Comparison of ENCODE assay signal across 9 mouse cellular contexts in the genomic region with DNA sequence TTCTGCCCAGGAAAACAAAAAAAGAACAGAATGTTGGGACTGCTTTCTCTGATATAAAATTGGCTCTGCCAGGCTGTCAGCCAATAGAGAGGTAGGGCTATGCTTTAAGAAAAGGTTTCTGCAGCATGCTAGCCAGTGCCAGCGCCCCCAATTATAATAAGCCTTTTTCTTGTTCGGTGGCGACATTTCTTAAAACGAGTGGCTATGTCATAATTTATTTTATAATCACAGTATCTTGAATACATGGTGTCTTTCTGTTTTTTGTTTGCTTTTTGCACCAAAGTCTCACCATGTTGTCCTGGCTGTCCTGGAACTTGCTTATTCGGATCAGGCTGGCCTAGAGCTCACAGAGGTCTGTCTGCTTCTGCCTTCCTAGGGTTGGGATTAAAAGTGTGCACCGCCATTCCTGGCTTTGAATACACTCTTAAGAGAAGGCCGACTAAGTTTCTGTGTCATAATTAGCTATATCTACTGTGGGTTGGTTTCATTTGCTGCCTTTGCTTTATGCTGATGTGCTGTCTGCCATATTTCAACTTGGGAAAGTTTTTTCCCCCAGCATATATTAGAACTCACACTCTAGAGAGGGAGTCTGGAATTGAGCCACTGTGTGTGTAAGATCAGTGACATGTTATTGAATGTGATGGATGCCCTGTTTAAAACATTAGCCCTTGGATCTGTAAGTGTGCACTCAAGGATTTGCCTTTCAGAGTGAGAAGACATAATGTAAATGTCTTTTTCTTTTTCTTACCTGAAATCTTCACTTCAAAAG. TPM values are rescaled to one million over a fixed set of nuclear protein-coding genes. Genes with fewer than 3 reads are reported as not detected.
DNase-seq lines count a peak whose midpoint lies in the region; ATAC-seq and TF ChIP-seq lines count a peak whose summit lies in the region.
"Had no signal": no experiment of that assay in that cellular context is flagged by ENCODE, and none has a peak within 500 bp of the region (broad histone marks: within the 10 kb centered on the region; RNA-seq: fewer than 3 reads in every experiment).

No protein-coding gene starts in this region.

- no peak for ATAC-seq in midbrain, embryonic 11.5 days (ENCODE audit: low FRiP score)
- no peak for ATAC-seq in CD4-positive, CD25-positive, alpha-beta regulatory T cell, adult 4 months

- TF ChIP-seq POLR2A in kidney, adult 2 months (IDR thresholded peaks at IDR 0.05; ENCODE audit: low read depth, low read length) = no peak

- H3K9ac ChIP-seq in midbrain, embryonic 11.5 days (ENCODE audit: low read length) = peak overlapping the region; percentile 90

- peak overlapping the region; percentile 92 for H3K4me3 ChIP-seq in kidney, adult 2 months (ENCODE audit: insufficient read depth, low read depth, low read length)
- peak overlapping the region; percentile 87 for H3K4me3 ChIP-seq in hindbrain, embryonic 10.5 days
- H3K4me3 ChIP-seq in midbrain, embryonic 11.5 days (ENCODE audit: low read depth, low read length) = peak overlapping the region; percentile 89

- H3K9me3 ChIP-seq in hindbrain, embryonic 10.5 days = no peaks in the 10 kb centered on the region
- H3K9me3 ChIP-seq in midbrain, embryonic 11.5 days (ENCODE audit: control insufficient read depth, low read length) = no peaks in the 10 kb centered on the region

- H3K27me3 ChIP-seq in kidney, adult 2 months (replicated peaks; ENCODE audit: control insufficient read depth, insufficient read depth, low read length) = no peaks in the 10 kb centered on the region
- H3K27me3 ChIP-seq in hindbrain, embryonic 10.5 days (ENCODE audit: insufficient read depth, poor library complexity, severe bottlenecking) = no peaks in the 10 kb centered on the region
- no peaks in the 10 kb centered on the region for H3K27me3 ChIP-seq in midbrain, embryonic 11.5 days (ENCODE audit: control insufficient read depth, insufficient read depth, low read length)

- peak overlapping the region; percentile 91 for H3K27ac ChIP-seq in kidney, adult 2 months (ENCODE audit: insufficient read depth, low read depth, low read length)
- no peak overlapping the region for H3K27ac ChIP-seq in hindbrain, embryonic 10.5 days
- no peak overlapping the region for H3K27ac ChIP-seq in midbrain, embryonic 11.5 days (ENCODE audit: low read depth, low read length)

- no peak for DNase-seq in kidney, adult 2 months
- no peak for DNase-seq in kidney, adult 11 months
- DNase-seq in MN1 (ENCODE audit: low spot score) = peak; percentile 26
- DNase-seq in hindbrain, embryonic 10.5 days (ENCODE audit: low spot score) = no peak
- DNase-seq in midbrain, embryonic 11.5 days (ENCODE audit: low spot score, missing footprints) = no peak
- DNase-seq in urinary bladder, postnatal 36 days (ENCODE audit: low spot score in 2 of 2) = no peak
- no peak for DNase-seq in right cerebral cortex, postnatal 14 days
- DNase-seq: thymus, postnatal 36 days had no signal

- 37% methylated on average over 7 of the region's 7 CpGs for WGBS in kidney, adult 2 months
- 58% methylated on average over 7 of the region's 7 CpGs for WGBS in hindbrain, embryonic 10.5 days
- WGBS in midbrain, embryonic 11.5 days = 51% methylated on average over 7 of the region's 7 CpGs

- TF ChIP-seq CTCF in kidney, adult 2 months (conservative IDR thresholded peaks at IDR 0.05; ENCODE audit: insufficient read depth, insufficient read length, low read depth, low read length) = no peak

- no peaks in the 10 kb centered on the region; the same call in 1 of the 2 replicates for H3K36me3 ChIP-seq in kidney, adult 2 months (ENCODE audit: control insufficient read depth, insufficient read depth, low read length)
- H3K36me3 ChIP-seq in hindbrain, embryonic 10.5 days = peaks cover 15% of the 10 kb centered on the region
- no peaks in the 10 kb centered on the region for H3K36me3 ChIP-seq in midbrain, embryonic 11.5 days (ENCODE audit: control insufficient read depth, insufficient read depth, low read length)

- peaks cover 23% of the 10 kb centered on the region for H3K4me1 ChIP-seq in kidney, adult 2 months (ENCODE audit: control insufficient read depth, insufficient read depth, low read length)
- H3K4me1 ChIP-seq in hindbrain, embryonic 10.5 days (replicated peaks) = peaks cover 35% of the 10 kb centered on the region
- peaks cover 17% of the 10 kb centered on the region for H3K4me1 ChIP-seq in midbrain, embryonic 11.5 days (ENCODE audit: control insufficient read depth, insufficient read depth, low read length)

- H3K4me2 ChIP-seq in midbrain, embryonic 11.5 days = peak overlapping the region; percentile 73

RNA-seq across cellular contexts. Expression of gene Rnf115, which starts 1.4 kb away (rescaled TPM):
- polyA plus RNA-seq in kidney, adult 2 months (2012; rRNA removed) = 20.7 and 23.5 TPM in 2 replicates
- polyA plus RNA-seq in hindbrain, embryonic 10.5 days (2016; fragmentation: Nextera tagmentation; extraction: Ambion mirVana) = 63.8 and 64.2 TPM in 2 replicates
- 90.3 and 98.8 TPM in 2 replicates for polyA plus RNA-seq in midbrain, embryonic 11.5 days (2014; fragmentation: Nextera tagmentation; extraction: Ambion mirVana)
- 10 to 100 TPM; 42.2 to 45.5 TPM for polyA plus RNA-seq in CD4-positive, CD25-positive, alpha-beta regulatory T cell, adult 4 months (2017; shearing (Covaris generic))

RNA-seq across cellular contexts. Expression of gene Polr3c, which starts 1.4 kb away (rescaled TPM):
- polyA plus RNA-seq in kidney, adult 2 months (2012; rRNA removed) = 32.2 and 34.6 TPM in 2 replicates
- polyA plus RNA-seq in hindbrain, embryonic 10.5 days (2016; fragmentation: Nextera tagmentation; extraction: Ambion mirVana) = 44.4 and 45.3 TPM in 2 replicates
- polyA plus RNA-seq in midbrain, embryonic 11.5 days (2014; fragmentation: Nextera tagmentation; extraction: Ambion mirVana) = 35.7 and 41.6 TPM in 2 replicates
- polyA plus RNA-seq in CD4-positive, CD25-positive, alpha-beta regulatory T cell, adult 4 months (2017; shearing (Covaris generic)) = 10 to 100 TPM; 59.7 to 80.3 TPM

RNA-seq across cellular contexts. Expression of gene Nudt17, which starts 20.5 kb away (rescaled TPM):
- 2.0 and 3.6 TPM in 2 replicates for polyA plus RNA-seq in kidney, adult 2 months (2012; rRNA removed)
- polyA plus RNA-seq in hindbrain, embryonic 10.5 days (2016; fragmentation: Nextera tagmentation; extraction: Ambion mirVana) = 17.1 and 19.4 TPM in 2 replicates
- 14.4 and 16.3 TPM in 2 replicates for polyA plus RNA-seq in midbrain, embryonic 11.5 days (2014; fragmentation: Nextera tagmentation; extraction: Ambion mirVana)
- polyA plus RNA-seq in CD4-positive, CD25-positive, alpha-beta regulatory T cell, adult 4 months (2017; shearing (Covaris generic)) = 1 to 10 TPM in 1 of 2 experiments, under 1 TPM in 1; 0.87 to 1.9 TPM

RNA-seq across cellular contexts. Expression of gene Pias3, which starts 32.6 kb away (rescaled TPM):
- polyA plus RNA-seq in kidney, adult 2 months (2012; rRNA removed) = 21.0 and 23.2 TPM in 2 replicates
- polyA plus RNA-seq in hindbrain, embryonic 10.5 days (2016; fragmentation: Nextera tagmentation; extraction: Ambion mirVana) = 46.2 and 48.3 TPM in 2 replicates
- polyA plus RNA-seq in midbrain, embryonic 11.5 days (2014; fragmentation: Nextera tagmentation; extraction: Ambion mirVana) = 26.8 and 29.2 TPM in 2 replicates
- polyA plus RNA-seq in CD4-positive, CD25-positive, alpha-beta regulatory T cell, adult 4 months (2017; shearing (Covaris generic)) = 10 to 100 TPM; 41.9 to 83.2 TPM

RNA-seq across cellular contexts. Expression of gene Ankrd35, which starts 58.9 kb away (rescaled TPM):
- 0.38 and 0.45 TPM in 2 replicates for polyA plus RNA-seq in kidney, adult 2 months (2012; rRNA removed)
- polyA plus RNA-seq in hindbrain, embryonic 10.5 days (2016; fragmentation: Nextera tagmentation; extraction: Ambion mirVana) = 0.10 and 0.16 TPM in 2 replicates
- 0.10 and 0.19 TPM in 2 replicates for polyA plus RNA-seq in midbrain, embryonic 11.5 days (2014; fragmentation: Nextera tagmentation; extraction: Ambion mirVana)
- not detected for polyA plus RNA-seq in CD4-positive, CD25-positive, alpha-beta regulatory T cell, adult 4 months (2017; shearing (Covaris generic))
